Mouse (Mus musculus) midbrain, postnatal 0 days (tissue): ENCODE measurements around the gene Gm13199. TPM values are rescaled to one million over a fixed set of nuclear protein-coding genes. Genes with fewer than 3 reads are reported as not detected.

Experiments used
- ATAC-seq: fragments of 200-750 bp; cut with Nextera tagmentation; 2 replicates; pipeline ENCODE4 v1.8.0; 2017; ENCODE audit warnings: moderate number of reproducible peaks, mild to moderate bottlenecking, moderate TSS enrichment, moderate library complexity; ENCODE audit not compliant: low FRiP score
- DNase-seq: peaks from one replicate; pipeline ENCODE4 v3.0.0-alpha.2; 2015; ENCODE audit warnings: low spot score
- H3K27ac ChIP-seq: fragments of 300-500 bp; sonication (generic); 2 replicates; pipeline ENCODE4 v1.5.1; 2014; ENCODE audit warnings: low read depth, mild to moderate bottlenecking, low read length, mixed read lengths
- H3K27me3 ChIP-seq: fragments of 300-500 bp; sonication (generic); 2 replicates; pipeline ENCODE4 v1.6.1; 2014; ENCODE audit warnings: low read length, control low read depth, mixed read lengths; ENCODE audit not compliant: insufficient read depth
- H3K36me3 ChIP-seq: fragments of 300-500 bp; sonication (generic); 2 replicates; pipeline ENCODE4 v1.6.1; 2014; ENCODE audit warnings: low read length, control low read depth, mixed read lengths; ENCODE audit not compliant: insufficient read depth
- H3K4me1 ChIP-seq: fragments of 300-500 bp; sonication (generic); 2 replicates; pipeline ENCODE4 v1.6.1; 2014; ENCODE audit warnings: mild to moderate bottlenecking, control low read depth, antibody characterized with exemption, low read length, mixed read lengths; ENCODE audit not compliant: insufficient read depth
- H3K4me2 ChIP-seq: fragments of 300-500 bp; sonication (generic); 2 replicates; pipeline ENCODE4 v1.6.1; 2014; ENCODE audit warnings: low read depth, mild to moderate bottlenecking, low read length, mixed read lengths; ENCODE audit not compliant: poor library complexity, severe bottlenecking
- H3K4me3 ChIP-seq: fragments of 300-500 bp; sonication (generic); 2 replicates; pipeline ENCODE4 v1.5.1; 2014; ENCODE audit warnings: low read depth, mild to moderate bottlenecking, low read length, moderate library complexity
- H3K9ac ChIP-seq: fragments of 300-500 bp; sonication (generic); replicated peaks from 2 replicates; pipeline ENCODE4 v1.6.1; 2014; ENCODE audit warnings: mild to moderate bottlenecking, low read length, moderate library complexity, mixed read lengths; ENCODE audit not compliant: poor library complexity, severe bottlenecking
- H3K9me3 ChIP-seq: fragments of 300-500 bp; sonication (generic); 2 replicates; pipeline ENCODE4 v1.6.1; 2016; ENCODE audit warnings: low read length, control low read depth
- CTCF ChIP-seq: IDR thresholded peaks from 2 replicates; pipeline ENCODE4 v1.5.1; 2016; ENCODE audit warnings: antibody characterized with exemption, mild to moderate bottlenecking
- WGBS: fragments of 180-500 bp; shearing (Covaris S2); extraction: QIAGEN DNeasy Blood & Tissue Kit; methylation state at CpG from one replicate; pipeline ENCODE4 v1.1.7; 2014; 5-methylcytosine and 5-hydroxymethylcytosine counted together
- polyA plus RNA-seq: library from polyadenylated mRNA; unstranded; fragments of >200 nt; fragmentation: Nextera tagmentation; extraction: Ambion mirVana; gene quantifications from 2 replicates; pipeline ENCODE4 v1.2.1, GENCODE M21; 2015
- total RNA-seq: library from RNA; depleted of rRNA; stranded (reverse); fragments of >200 nt; gene quantifications from 2 replicates; pipeline ENCODE4 v1.2.3, GENCODE M21; 2014; rRNA removed

Gm13199 gene
- total and polyA plus RNA-seq, 2 experiments from 2014 or later: 0.57 to 5.2 TPM

- no peak for TF ChIP-seq CTCF
- Histone ChIP-seq H3K4me3 (no peak overlapping the region), H3K4me1 (no peaks in the 10 kb centered on the region), H3K27ac (no peak overlapping the region), H3K27me3 (no peaks in the 10 kb centered on the region), H3K9ac (no peak overlapping the region), H3K9me3 (no peaks in the 10 kb centered on the region), H3K4me2 (no peak overlapping the region), H3K36me3 (peaks cover 16% of the 10 kb centered on the region)
- WGBS: 95% methylated on average over 5 of the region's 5 CpGs
- ATAC-seq: no peak
- no peak for DNase-seq
Observed at GRCm38 (mm10) chr2:5825265-5825913, 37.3 kb downstream of the Gm13199 start.

GRCm38 (mm10) chr2:5824685-5825084 lies 38.0 kb downstream of the Gm13199 start:
- WGBS: 87% methylated on average over 5 of the region's 5 CpGs
- TF ChIP-seq CTCF: no peak
- Histone ChIP-seq H3K4me1 (no peaks in the 10 kb centered on the region), H3K36me3 (peaks cover 21% of the 10 kb centered on the region), H3K27me3 (no peaks in the 10 kb centered on the region), H3K9ac (no peak overlapping the region), H3K4me3 (no peak overlapping the region), H3K27ac (no peak overlapping the region), H3K9me3 (no peaks in the 10 kb centered on the region), H3K4me2 (no peak overlapping the region)
- ATAC-seq (no peak), DNase-seq (no peak)

GRCm38 (mm10) chr2:5824213-5824612 lies 38.5 kb downstream of the Gm13199 start:
- peak; percentile 63 for TF ChIP-seq CTCF
- peaks cover 21% of the 10 kb centered on the region for H3K36me3 ChIP-seq
- H3K4me2 ChIP-seq: no peak overlapping the region
- ATAC-seq (no peak), DNase-seq (peak; percentile 38)
- no peaks in the 10 kb centered on the region for H3K27me3 ChIP-seq
- no peaks in the 10 kb centered on the region for H3K4me1 ChIP-seq
- WGBS: 15% methylated on average over 1 of the region's 1 CpGs
- no peak overlapping the region for H3K4me3 ChIP-seq
- no peaks in the 10 kb centered on the region for H3K9me3 ChIP-seq
- H3K27ac ChIP-seq: no peak overlapping the region
- no peak overlapping the region for H3K9ac ChIP-seq

- ATAC-seq: no peak
- WGBS: 97% methylated on average over 6 of the region's 6 CpGs
- Histone ChIP-seq H3K9ac (no peak overlapping the region), H3K9me3 (no peaks in the 10 kb centered on the region), H3K36me3 (peaks cover 24% of the 10 kb centered on the region), H3K27me3 (no peaks in the 10 kb centered on the region), H3K4me3 (no peak overlapping the region), H3K27ac (no peak overlapping the region), H3K4me2 (no peak overlapping the region), H3K4me1 (no peaks in the 10 kb centered on the region)
- TF ChIP-seq CTCF: no peak
- no peak for DNase-seq
Observed at GRCm38 (mm10) chr2:5822449-5822848, 40.3 kb downstream of the Gm13199 start.

- no peak for DNase-seq
- no peak overlapping the region for H3K9ac ChIP-seq
- 94% methylated on average over 10 of the region's 10 CpGs for WGBS
- no peak overlapping the region for H3K4me2 ChIP-seq
- H3K4me3 ChIP-seq: no peak overlapping the region
- H3K27me3 ChIP-seq: no peaks in the 10 kb centered on the region
- ATAC-seq: no peak
- no peaks in the 10 kb centered on the region for H3K9me3 ChIP-seq
- no peaks in the 10 kb centered on the region for H3K4me1 ChIP-seq
- TF ChIP-seq CTCF: no peak
- peaks cover 19% of the 10 kb centered on the region for H3K36me3 ChIP-seq
- no peak overlapping the region for H3K27ac ChIP-seq
Observed at GRCm38 (mm10) chr2:5821264-5821663, 41.5 kb downstream of the Gm13199 start.

Other genes with a start within 250 kb of the Gm13199 start
- gene Camk1d, start 148.4 kb downstream of the Gm13199 start, total RNA-seq: 20.9 and 21.3 TPM in 2 replicates
- 6.7 and 8.0 TPM in 2 replicates for gene Camk1d, start 148.4 kb downstream of the Gm13199 start, polyA plus RNA-seq
- gene Nudt5, start 17.9 kb downstream of the Gm13199 start, total RNA-seq: 12.6 and 14.3 TPM in 2 replicates
- gene Nudt5, start 17.9 kb downstream of the Gm13199 start, polyA plus RNA-seq: 11.4 and 13.7 TPM in 2 replicates
- gene Cdc123, start 17.8 kb downstream of the Gm13199 start, total RNA-seq: 72.5 and 72.9 TPM in 2 replicates
- gene Cdc123, start 17.8 kb downstream of the Gm13199 start, polyA plus RNA-seq: 223 and 233 TPM in 2 replicates
- gene Sec61a2, start 32.5 kb upstream of the Gm13199 start, total RNA-seq: 101 and 118 TPM in 2 replicates
- 104 and 106 TPM in 2 replicates for gene Sec61a2, start 32.5 kb upstream of the Gm13199 start, polyA plus RNA-seq
- gene Dhtkd1, start 79.9 kb upstream of the Gm13199 start, total RNA-seq: 10.3 and 13.3 TPM in 2 replicates
- gene Dhtkd1, start 79.9 kb upstream of the Gm13199 start, polyA plus RNA-seq: 4.6 and 5.2 TPM in 2 replicates
- gene Upf2, start 88.5 kb upstream of the Gm13199 start, total RNA-seq: 11.2 and 13.2 TPM in 2 replicates
- gene Upf2, start 88.5 kb upstream of the Gm13199 start, polyA plus RNA-seq: 4.6 and 5.9 TPM in 2 replicates